In the genomic region with DNA sequence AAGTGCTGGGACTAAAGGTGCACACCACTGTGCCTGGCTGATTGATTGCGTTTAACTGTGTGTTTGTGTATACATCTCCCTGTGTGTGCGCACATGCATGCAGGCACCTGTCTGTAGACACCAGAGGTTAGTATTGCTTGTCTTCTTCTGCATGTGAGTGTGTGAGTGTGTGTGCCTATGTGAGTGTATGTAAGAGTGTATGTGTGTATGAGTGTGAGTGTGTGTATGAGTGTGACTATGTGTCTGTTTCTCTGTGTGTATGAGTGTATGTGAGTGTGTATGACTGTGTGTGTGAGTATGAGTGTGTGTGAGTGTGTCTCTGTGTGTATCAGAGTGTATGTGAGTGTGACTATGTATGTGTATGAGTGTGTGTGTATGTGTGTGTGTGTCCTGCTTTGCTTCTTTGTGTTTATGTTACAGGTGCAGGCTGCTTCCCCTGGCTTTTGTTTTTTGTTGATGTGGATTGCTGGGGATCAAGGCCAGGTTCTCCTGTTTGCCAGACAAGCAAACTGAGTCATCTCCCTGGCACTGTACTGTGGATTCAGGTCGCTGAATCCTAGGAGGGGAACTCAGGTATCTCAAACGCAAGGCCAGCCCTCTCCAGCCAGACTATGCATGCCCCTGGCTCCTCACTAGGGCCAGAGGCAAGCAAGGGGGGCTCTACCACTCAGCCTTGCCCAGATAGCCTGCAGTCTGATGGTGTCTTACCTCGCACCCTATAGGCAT, we compare ENCODE assay signal across 14 mouse cellular contexts. TPM values are rescaled to one million over a fixed set of nuclear protein-coding genes. Genes with fewer than 3 reads are reported as not detected.
DNase-seq lines count a peak whose midpoint lies in the region; ATAC-seq and TF ChIP-seq lines count a peak whose summit lies in the region.
"Had no signal": no experiment of that assay in that cellular context is flagged by ENCODE, and none has a peak within 500 bp of the region (broad histone marks: within the 10 kb centered on the region; RNA-seq: fewer than 3 reads in every experiment).

No protein-coding gene starts in this region.

- peak overlapping the region; percentile 15; the same call in 1 of the 2 replicates for H3K27ac ChIP-seq in forebrain, embryonic 11.5 days (ENCODE audit: low read depth, low read length)
- no peak overlapping the region for H3K27ac ChIP-seq in forebrain, postnatal 0 days (ENCODE audit: low read depth, low read length)
- H3K27ac ChIP-seq in hindbrain, embryonic 13.5 days: peak overlapping the region; percentile 55; the same call in 1 of the 2 replicates
- H3K27ac ChIP-seq in hindbrain, embryonic 11.5 days (ENCODE audit: low read depth, low read length): no peak overlapping the region; the same call in 1 of the 2 replicates
- peak overlapping the region; percentile 12; the same call in 1 of the 2 replicates for H3K27ac ChIP-seq in limb, embryonic 15.5 days
- H3K27ac ChIP-seq: liver, embryonic 13.5 days had no signal

- no peaks in the 10 kb centered on the region for H3K36me3 ChIP-seq in forebrain, embryonic 11.5 days (ENCODE audit: control insufficient read depth, insufficient read depth, low read length)
- H3K36me3 ChIP-seq in forebrain, postnatal 0 days (ENCODE audit: insufficient read depth): no peaks in the 10 kb centered on the region
- H3K36me3 ChIP-seq in hindbrain, embryonic 13.5 days: no peaks in the 10 kb centered on the region
- no peaks in the 10 kb centered on the region for H3K36me3 ChIP-seq in hindbrain, embryonic 11.5 days (ENCODE audit: control insufficient read depth, insufficient read depth, low read length)
- H3K36me3 ChIP-seq in megakaryocyte, embryonic 14.5 days (replicated peaks; ENCODE audit: low read length): no peaks in the 10 kb centered on the region
- no peaks in the 10 kb centered on the region for H3K36me3 ChIP-seq in limb, embryonic 15.5 days
- H3K36me3 ChIP-seq: liver, embryonic 13.5 days had no signal

- 73% methylated on average over 5 of the region's 5 CpGs for WGBS in forebrain, embryonic 11.5 days
- 77% methylated on average over 5 of the region's 5 CpGs for WGBS in forebrain, postnatal 0 days
- 74% methylated on average over 5 of the region's 5 CpGs for WGBS in hindbrain, embryonic 13.5 days
- WGBS in hindbrain, embryonic 11.5 days: 70% methylated on average over 5 of the region's 5 CpGs
- WGBS in limb, embryonic 15.5 days: 67% methylated on average over 5 of the region's 5 CpGs

- H3K4me2 ChIP-seq in forebrain, embryonic 11.5 days (ENCODE audit: low read depth, low read length, severe bottlenecking): no peak overlapping the region
- no peak overlapping the region for H3K4me2 ChIP-seq in forebrain, postnatal 0 days (ENCODE audit: low read depth)
- no peak overlapping the region for H3K4me2 ChIP-seq in hindbrain, embryonic 13.5 days
- H3K4me2 ChIP-seq in hindbrain, embryonic 11.5 days (replicated peaks; ENCODE audit: low read depth, low read length): no peak overlapping the region
- no peak overlapping the region for H3K4me2 ChIP-seq in limb, embryonic 15.5 days
- H3K4me2 ChIP-seq: liver, embryonic 13.5 days had no signal

- no peaks in the 10 kb centered on the region for H3K27me3 ChIP-seq in forebrain, embryonic 11.5 days (ENCODE audit: control insufficient read depth, insufficient read depth, low read length)
- no peaks in the 10 kb centered on the region for H3K27me3 ChIP-seq in forebrain, postnatal 0 days (ENCODE audit: insufficient read depth, low read length)
- H3K27me3 ChIP-seq in hindbrain, embryonic 13.5 days: no peaks in the 10 kb centered on the region
- no peaks in the 10 kb centered on the region for H3K27me3 ChIP-seq in hindbrain, embryonic 11.5 days (ENCODE audit: control insufficient read depth, insufficient read depth, low read length)
- peaks cover 25% of the 10 kb centered on the region for H3K27me3 ChIP-seq in megakaryocyte, embryonic 14.5 days (replicated peaks)
- no peaks in the 10 kb centered on the region for H3K27me3 ChIP-seq in limb, embryonic 15.5 days
- H3K27me3 ChIP-seq: liver, embryonic 13.5 days had no signal

- H3K9ac ChIP-seq in forebrain, embryonic 11.5 days (ENCODE audit: low read length): no peak overlapping the region
- H3K9ac ChIP-seq in forebrain, postnatal 0 days: no peak overlapping the region
- no peak overlapping the region for H3K9ac ChIP-seq in hindbrain, embryonic 13.5 days
- no peak overlapping the region for H3K9ac ChIP-seq in hindbrain, embryonic 11.5 days (ENCODE audit: low read depth, low read length)
- H3K9ac ChIP-seq in limb, embryonic 15.5 days: no peak overlapping the region
- H3K9ac ChIP-seq: liver, embryonic 13.5 days had no signal

- H3K4me1 ChIP-seq in forebrain, embryonic 11.5 days (replicated peaks; ENCODE audit: control insufficient read depth, insufficient read depth, low read length): no peaks in the 10 kb centered on the region
- H3K4me1 ChIP-seq in forebrain, postnatal 0 days (ENCODE audit: insufficient read depth): no peaks in the 10 kb centered on the region
- no peaks in the 10 kb centered on the region for H3K4me1 ChIP-seq in hindbrain, embryonic 13.5 days (replicated peaks)
- H3K4me1 ChIP-seq in hindbrain, embryonic 11.5 days (replicated peaks; ENCODE audit: control insufficient read depth, insufficient read depth, low read length): no peaks in the 10 kb centered on the region
- H3K4me1 ChIP-seq in megakaryocyte, embryonic 14.5 days: peaks cover 2% of the 10 kb centered on the region; the same call in 1 of the 2 replicates
- H3K4me1 ChIP-seq in limb, embryonic 15.5 days: peaks cover 9% of the 10 kb centered on the region
- H3K4me1 ChIP-seq: liver, embryonic 13.5 days had no signal

- no peak overlapping the region for H3K4me3 ChIP-seq in forebrain, embryonic 11.5 days (ENCODE audit: low read depth, low read length)
- H3K4me3 ChIP-seq in forebrain, postnatal 0 days (ENCODE audit: low read depth, low read length): no peak overlapping the region
- H3K4me3 ChIP-seq in hindbrain, embryonic 13.5 days: no peak overlapping the region
- H3K4me3 ChIP-seq in hindbrain, embryonic 11.5 days (ENCODE audit: low read depth, low read length): no peak overlapping the region
- H3K4me3 ChIP-seq in megakaryocyte, embryonic 14.5 days (replicated peaks): peak overlapping the region; percentile 28
- no peak overlapping the region for H3K4me3 ChIP-seq in limb, embryonic 15.5 days
- H3K4me3 ChIP-seq: liver, embryonic 13.5 days; myocyte had no signal

- no peak for ATAC-seq in forebrain, embryonic 11.5 days (replicated peaks; ENCODE audit: low FRiP score)
- ATAC-seq in forebrain, postnatal 0 days: no peak
- ATAC-seq in hindbrain, embryonic 13.5 days (ENCODE audit: low FRiP score): no peak
- ATAC-seq in hindbrain, embryonic 11.5 days (ENCODE audit: low FRiP score): no peak
- ATAC-seq in megakaryocyte, adult 5-6 weeks (ENCODE audit: poor library complexity, severe bottlenecking): no peak
- no peak for ATAC-seq in limb, embryonic 15.5 days (ENCODE audit: insufficient number of reproducible peaks, low FRiP score, low TSS enrichment, low read depth)

- no peak for TF ChIP-seq CTCF in forebrain, postnatal 0 days (IDR thresholded peaks at IDR 0.05; ENCODE audit: low read depth)

- H3K9me3 ChIP-seq in forebrain, embryonic 11.5 days (ENCODE audit: control insufficient read depth, low read length): no peaks in the 10 kb centered on the region; the same call in 1 of the 2 replicates
- no peaks in the 10 kb centered on the region for H3K9me3 ChIP-seq in forebrain, postnatal 0 days (ENCODE audit: low read length)
- H3K9me3 ChIP-seq in hindbrain, embryonic 13.5 days: peaks cover 5% of the 10 kb centered on the region; the same call in 1 of the 2 replicates
- H3K9me3 ChIP-seq in hindbrain, embryonic 11.5 days (ENCODE audit: control insufficient read depth, low read length): no peaks in the 10 kb centered on the region
- H3K9me3 ChIP-seq in megakaryocyte, embryonic 14.5 days: peaks cover 20% of the 10 kb centered on the region
- H3K9me3 ChIP-seq in limb, embryonic 15.5 days: no peaks in the 10 kb centered on the region

- no peak for DNase-seq in forebrain, embryonic 11.5 days (ENCODE audit: low spot score)
- DNase-seq in forebrain, postnatal 0 days: no peak
- DNase-seq in hindbrain, embryonic 11.5 days (ENCODE audit: low spot score): no peak
- no peak for DNase-seq in cerebellum, postnatal 4 days (ENCODE audit: low spot score in 2 of 2)
- DNase-seq: cerebellum, adult 9-10 months; liver, embryonic 13.5 days; right cerebral cortex, postnatal 4 days; thymus, postnatal 14 days had no signal

RNA-seq across cellular contexts. Expression of gene Dock6, which starts 13.4 kb away (rescaled TPM):
- 25.5 and 27.5 TPM in 2 replicates for polyA plus RNA-seq in forebrain, embryonic 11.5 days (2014; fragmentation: Nextera tagmentation; extraction: Ambion mirVana)
- total RNA-seq in forebrain, postnatal 0 days (2014; rRNA removed): 6.0 and 15.2 TPM in 2 replicates
- polyA plus RNA-seq in forebrain, postnatal 0 days (2015; fragmentation: Nextera tagmentation; extraction: Ambion mirVana): 5.7 and 8.3 TPM in 2 replicates
- polyA plus RNA-seq in hindbrain, embryonic 13.5 days (2015; fragmentation: Nextera tagmentation; extraction: Ambion mirVana): 17.2 and 18.2 TPM in 2 replicates
- polyA plus RNA-seq in hindbrain, embryonic 11.5 days (2014; fragmentation: Nextera tagmentation; extraction: Ambion mirVana): 16.3 and 21.4 TPM in 2 replicates
- polyA plus RNA-seq in megakaryocyte, embryonic 14.5 days (2012; ENCODE audit: insufficient read depth, low replicate concordance): 1.1 and 3.0 TPM in 2 replicates
- 2.3 and 2.6 TPM in 2 replicates for total RNA-seq in megakaryocyte, adult 5-6 weeks (2015)
- 1.3 and 1.5 TPM in 2 replicates for total RNA-seq in megakaryocyte, adult 5-6 weeks (2017)
- polyA plus RNA-seq in limb, embryonic 15.5 days (2015; fragmentation: Nextera tagmentation; extraction: Ambion mirVana): 38.1 and 41.0 TPM in 2 replicates

RNA-seq across cellular contexts. Expression of gene Angptl8, which starts 30.5 kb away (rescaled TPM):
- 0.60 TPM in 1 of 2 replicates, not detected in the other for polyA plus RNA-seq in forebrain, embryonic 11.5 days (2014; fragmentation: Nextera tagmentation; extraction: Ambion mirVana)
- total RNA-seq in forebrain, postnatal 0 days (2014; rRNA removed): not detected in 2 replicates
- 0.18 TPM in 1 of 2 replicates, not detected in the other for polyA plus RNA-seq in forebrain, postnatal 0 days (2015; fragmentation: Nextera tagmentation; extraction: Ambion mirVana)
- polyA plus RNA-seq in hindbrain, embryonic 13.5 days (2015; fragmentation: Nextera tagmentation; extraction: Ambion mirVana): 0.39 and 0.53 TPM in 2 replicates
- 0.74 TPM in 1 of 2 replicates, not detected in the other for polyA plus RNA-seq in hindbrain, embryonic 11.5 days (2014; fragmentation: Nextera tagmentation; extraction: Ambion mirVana)
- polyA plus RNA-seq in megakaryocyte, embryonic 14.5 days (2012; ENCODE audit: insufficient read depth, low replicate concordance): not detected in 2 replicates
- 1.6 and 2.0 TPM in 2 replicates for total RNA-seq in megakaryocyte, adult 5-6 weeks (2015)
- 3.3 TPM in 1 of 2 replicates, not detected in the other for total RNA-seq in megakaryocyte, adult 5-6 weeks (2017)
- polyA plus RNA-seq in limb, embryonic 15.5 days (2015; fragmentation: Nextera tagmentation; extraction: Ambion mirVana): 0.64 and 0.70 TPM in 2 replicates
- polyA plus RNA-seq: frontal cortex, adult 2 months; myocyte had no signal

RNA-seq across cellular contexts. Expression of gene Rab3d, which starts 52.2 kb away (rescaled TPM):
- 7.5 and 8.7 TPM in 2 replicates for polyA plus RNA-seq in forebrain, embryonic 11.5 days (2014; fragmentation: Nextera tagmentation; extraction: Ambion mirVana)
- 23.7 and 26.7 TPM in 2 replicates for total RNA-seq in forebrain, postnatal 0 days (2014; rRNA removed)
- polyA plus RNA-seq in forebrain, postnatal 0 days (2015; fragmentation: Nextera tagmentation; extraction: Ambion mirVana): 23.0 and 28.7 TPM in 2 replicates
- polyA plus RNA-seq in hindbrain, embryonic 13.5 days (2015; fragmentation: Nextera tagmentation; extraction: Ambion mirVana): 15.9 and 18.5 TPM in 2 replicates
- 8.6 and 9.5 TPM in 2 replicates for polyA plus RNA-seq in hindbrain, embryonic 11.5 days (2014; fragmentation: Nextera tagmentation; extraction: Ambion mirVana)
- 1.7 and 4.9 TPM in 2 replicates for polyA plus RNA-seq in megakaryocyte, embryonic 14.5 days (2012; ENCODE audit: insufficient read depth, low replicate concordance)
- total RNA-seq in megakaryocyte, adult 5-6 weeks (2015): 36.7 and 44.4 TPM in 2 replicates
- 66.4 and 92.7 TPM in 2 replicates for total RNA-seq in megakaryocyte, adult 5-6 weeks (2017)
- 57.3 and 57.7 TPM in 2 replicates for polyA plus RNA-seq in limb, embryonic 15.5 days (2015; fragmentation: Nextera tagmentation; extraction: Ambion mirVana)

Comparison
In these comparisons a context has a peak if more than half of its experiments do, and no peak if none do; other contexts are left out.
1. H3K27ac ChIP-seq: peak in forebrain, embryonic 11.5 days (single experiment), hindbrain, embryonic 13.5 days (single experiment) and limb, embryonic 15.5 days (single experiment); none in forebrain, postnatal 0 days (single experiment) and hindbrain, embryonic 11.5 days (single experiment).